Mouse (Mus musculus) v-Abl transformed pro-B cells (cell line): ENCODE data around the gene Slc6a8.

Experiments
- in situ Hi-C, 2 experiments: fragments of 400-800 bp; cut with MboI; formaldehyde crosslinking; loops; one replicate each; pipeline ENCODE4 v1.15.1; 2025; ENCODE audit not compliant: unreplicated experiment in 2 of 2

Gene Slc6a8

GRCm38 (mm10) chrX:73675231-73675630 is 2.3 kb downstream of the Slc6a8 start:
- in situ Hi-C loops = no loop called here

GRCm38 (mm10) chrX:73676668-73677067 is 3.7 kb downstream of the Slc6a8 start:
- in situ Hi-C loops = no loop called here

- in situ Hi-C loops = loop anchor here in 1 of 2 experiments (10.0 kb wide), 1 partner anchor 629 kb away; no protein-coding TSS in a partner anchor
Observed at GRCm38 (mm10) chrX:73684156-73684555, 11.2 kb downstream of the Slc6a8 start.

- in situ Hi-C loops = loop anchor here in 1 of 2 experiments (5.0 to 10.0 kb wide), 2 partner anchors 630 to 727 kb away; no protein-coding TSS in a partner anchor
Observed at GRCm38 (mm10) chrX:73684978-73685377, 12.0 kb downstream of the Slc6a8 start.

GRCm38 (mm10) chrX:73685629-73686028 is 12.7 kb downstream of the Slc6a8 start:
- in situ Hi-C loops = loop anchor here in 1 of 2 experiments (5.0 to 10.0 kb wide), 2 partner anchors 631 to 727 kb away; no protein-coding TSS in a partner anchor

GRCm38 (mm10) chrX:73690917-73691629 is 18.1 kb downstream of the Slc6a8 start:
- in situ Hi-C loops = no loop called here

DNA sequence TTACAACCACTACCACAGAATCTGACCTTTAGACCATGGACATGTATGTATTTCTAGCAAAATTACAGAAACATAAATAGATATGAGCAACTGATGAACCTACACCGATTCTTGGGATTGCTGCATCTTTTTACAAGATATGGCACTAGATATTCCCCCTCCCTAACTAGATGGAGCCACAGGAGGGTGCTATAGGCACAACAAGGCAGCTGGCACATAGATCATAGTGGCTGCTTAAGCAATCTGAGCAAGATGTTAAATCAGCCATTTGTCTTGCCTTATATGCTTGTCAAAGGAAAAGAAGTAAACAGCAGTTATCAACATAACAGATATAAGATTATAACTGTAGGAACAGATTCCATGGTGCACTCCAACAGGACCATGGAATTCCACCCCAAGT is 27.5 kb downstream of the Slc6a8 start:
- in situ Hi-C loops = loop anchor here (25.0 kb wide), 2 partner anchors 712 to 1712 kb away; partner anchors contain the start of genes Brcc3 (in 1 of the 2), Cmc4 (in 1 of the 2) and Mtcp1 (in 1 of the 2)

DNA sequence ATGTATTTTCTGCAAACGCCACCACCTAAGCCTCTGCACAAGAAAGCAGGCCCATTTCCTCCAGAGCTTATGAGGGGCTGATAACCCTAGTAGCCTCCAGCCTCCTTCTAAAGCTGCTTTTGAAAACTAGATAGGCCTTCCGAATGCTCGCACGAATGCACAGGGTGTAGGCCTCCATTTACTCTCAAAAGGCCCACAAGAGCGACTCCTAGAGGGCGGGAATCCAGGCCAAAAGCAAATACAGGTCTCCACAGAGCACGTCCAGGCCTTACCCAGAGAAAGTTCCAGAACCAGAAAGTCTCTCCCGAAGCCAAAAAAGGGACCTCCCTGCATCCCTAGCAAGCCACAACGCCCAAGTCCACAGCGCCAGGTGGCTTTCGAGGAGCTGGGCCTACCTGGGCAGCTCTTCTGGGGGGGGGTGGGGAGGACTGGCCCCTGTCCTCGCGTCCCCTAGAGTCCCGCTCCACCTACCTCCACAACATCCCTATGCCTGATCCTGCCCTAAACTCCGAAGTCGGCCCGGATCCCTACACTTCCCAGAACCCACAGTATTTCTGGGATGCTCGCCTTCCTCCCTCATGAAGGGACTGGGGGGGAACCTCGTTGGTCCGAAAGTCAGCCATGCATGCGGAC is 42.6 kb downstream of the Slc6a8 start:
- in situ Hi-C loops = loop anchor here (5.0 to 25.0 kb wide), 5 partner anchors 59 to 1697 kb away; partner anchors contain the start of genes Brcc3 (in 1 of the 2), Cmc4 (in 1 of the 2), Mtcp1 (in 1 of the 2) and Srpk3 (in 1 of the 2)

- in situ Hi-C loops = loop anchor here (5.0 to 25.0 kb wide), 5 partner anchors 59 to 1696 kb away; partner anchors contain the start of genes Brcc3 (in 1 of the 2), Cmc4 (in 1 of the 2), Mtcp1 (in 1 of the 2) and Srpk3 (in 1 of the 2)
Observed at GRCm38 (mm10) chrX:73716109-73716661, 43.2 kb downstream of the Slc6a8 start, which contains the start of the genes Bcap31 and Abcd1. TSS of gene Bcap31 (minus strand) at chrX:73716175. TSS of gene Abcd1 (plus strand) at chrX:73716597.

- in situ Hi-C loops = loop anchor here (5.0 to 25.0 kb wide), 5 partner anchors 58 to 1695 kb away; partner anchors contain the start of genes Brcc3 (in 1 of the 2), Cmc4 (in 1 of the 2), Mtcp1 (in 1 of the 2) and Srpk3 (in 1 of the 2)
Observed at GRCm38 (mm10) chrX:73716709-73717545, 44.0 kb downstream of the Slc6a8 start.

- in situ Hi-C loops = loop anchor here (5.0 to 25.0 kb wide), 5 partner anchors 57 to 1695 kb away; partner anchors contain the start of genes Brcc3 (in 1 of the 2), Cmc4 (in 1 of the 2), Mtcp1 (in 1 of the 2) and Srpk3 (in 1 of the 2)
Observed at GRCm38 (mm10) chrX:73717667-73718066, 44.7 kb downstream of the Slc6a8 start.

- in situ Hi-C loops = loop anchor here (5.0 to 25.0 kb wide), 5 partner anchors 57 to 1694 kb away; partner anchors contain the start of genes Brcc3 (in 1 of the 2), Cmc4 (in 1 of the 2), Mtcp1 (in 1 of the 2) and Srpk3 (in 1 of the 2)
Observed at GRCm38 (mm10) chrX:73718271-73718670, 45.3 kb downstream of the Slc6a8 start.

DNA sequence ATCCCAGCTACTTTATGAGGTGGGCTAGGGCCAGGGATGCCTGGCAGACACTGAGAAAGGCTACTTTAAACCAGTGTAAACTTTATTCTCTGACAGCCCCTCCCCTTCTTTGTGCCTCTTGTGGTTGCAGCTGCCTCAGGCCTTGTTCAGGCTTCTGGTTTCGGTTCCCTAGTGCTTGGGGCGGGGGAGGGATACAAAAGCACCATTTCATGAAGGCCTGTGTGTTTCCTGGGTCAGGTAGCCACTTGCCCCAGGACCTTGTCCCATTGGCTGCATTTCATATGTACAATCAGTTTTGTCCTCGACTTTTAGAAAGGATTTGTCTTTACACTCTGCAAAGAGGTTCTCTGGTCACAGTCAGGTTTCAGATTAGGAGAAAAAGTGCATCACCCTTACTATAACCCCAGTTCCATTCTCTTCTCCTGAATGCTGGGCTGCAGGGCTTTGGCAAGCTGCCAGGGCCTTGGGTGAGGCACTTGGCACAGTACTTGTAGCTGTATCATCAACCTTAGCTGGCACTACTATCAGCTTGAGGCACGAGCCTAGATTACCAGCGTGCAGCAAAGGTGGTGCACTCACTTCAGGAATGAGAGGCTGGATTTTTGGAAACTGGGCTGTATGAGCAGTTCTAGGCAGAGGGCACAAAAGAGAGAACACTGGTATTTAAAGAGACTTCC is 45.9 kb downstream of the Slc6a8 start:
- in situ Hi-C loops = loop anchor here (5.0 to 25.0 kb wide), 5 partner anchors 56 to 1693 kb away; partner anchors contain the start of genes Brcc3 (in 1 of the 2), Cmc4 (in 1 of the 2), Mtcp1 (in 1 of the 2) and Srpk3 (in 1 of the 2)

GRCm38 (mm10) chrX:73730908-73731307 is 58.0 kb downstream of the Slc6a8 start:
- in situ Hi-C loops = no loop called here
